17 mouse cellular contexts compared by ENCODE assay signal in genomic region chr3:54060653-54061052, GRCm38 (mm10).
"Had no signal": no experiment of that assay in that cellular context is flagged by ENCODE, and none has a peak within 500 bp of the region (broad histone marks: within the 10 kb centered on the region; RNA-seq: fewer than 3 reads in every experiment).

No protein-coding gene starts in this region.

- H3K9ac ChIP-seq: liver, embryonic 12.5 days; liver, embryonic 14.5 days; midbrain, embryonic 12.5 days; neural tube, embryonic 13.5 days; neural tube, embryonic 15.5 days had no signal

- H3K9me3 ChIP-seq: liver, embryonic 12.5 days; midbrain, embryonic 10.5 days; midbrain, embryonic 12.5 days; neural tube, embryonic 13.5 days; neural tube, embryonic 15.5 days had no signal

- H3K4me3 ChIP-seq: liver, embryonic 12.5 days; midbrain, embryonic 10.5 days; midbrain, embryonic 12.5 days; myocyte; neural tube, embryonic 13.5 days; neural tube, embryonic 15.5 days had no signal

- DNase-seq: midbrain, embryonic 14.5 days; retina, postnatal 1 day; right cerebral cortex, adult 18-20 months; right cerebral cortex, postnatal 25 days; right cerebral cortex, postnatal 4 days; spleen, adult 18-20 months; thymus, adult 18-20 months; thymus, postnatal 14 days; thymus, postnatal 36 days had no signal

- H3K4me1 ChIP-seq: liver, embryonic 12.5 days; midbrain, embryonic 10.5 days; midbrain, embryonic 12.5 days; neural tube, embryonic 13.5 days; neural tube, embryonic 15.5 days had no signal

- H3K4me2 ChIP-seq: liver, embryonic 12.5 days; midbrain, embryonic 12.5 days; neural tube, embryonic 13.5 days; neural tube, embryonic 15.5 days had no signal

- ATAC-seq: liver, embryonic 12.5 days; midbrain, embryonic 16.5 days had no signal

- H3K36me3 ChIP-seq: liver, embryonic 12.5 days; midbrain, embryonic 10.5 days; midbrain, embryonic 12.5 days; neural tube, embryonic 13.5 days; neural tube, embryonic 15.5 days had no signal

- H3K27me3 ChIP-seq: liver, embryonic 12.5 days; midbrain, embryonic 12.5 days; neural tube, embryonic 13.5 days; neural tube, embryonic 15.5 days had no signal

- H3K27ac ChIP-seq: liver, embryonic 12.5 days; liver, embryonic 14.5 days; midbrain, embryonic 10.5 days; midbrain, embryonic 12.5 days; neural tube, embryonic 13.5 days; neural tube, embryonic 15.5 days had no signal
